Mouse (Mus musculus): ENCODE measurements around the gene Cfap61. TPM values are rescaled to one million over a fixed set of nuclear protein-coding genes. Genes with fewer than 3 reads are reported as not detected.

Cfap61 gene
- polyA plus RNA-seq, 1 experiment from 2014 or later: 1.7 TPM

DNA sequence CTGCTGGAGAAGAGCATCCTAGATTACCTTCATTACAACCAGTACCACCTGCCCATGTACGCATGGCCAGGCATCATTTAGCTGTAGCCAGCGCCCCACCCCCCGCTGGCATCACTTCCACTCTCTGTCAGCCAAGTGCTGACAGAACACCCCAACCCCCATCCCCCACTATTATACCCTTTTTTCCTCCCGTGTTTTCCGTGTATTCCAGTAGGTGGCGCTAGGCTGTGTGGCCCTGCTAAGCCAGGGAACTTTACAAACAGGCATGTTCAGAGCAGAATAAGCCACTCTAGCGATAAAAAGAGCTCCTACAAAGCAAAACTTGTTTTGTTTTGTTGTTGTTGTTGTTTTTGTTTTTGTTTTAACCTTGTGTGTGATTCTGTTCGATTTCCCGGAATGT lies 280.1 kb downstream of the Cfap61 start:
- Histone ChIP-seq H3K4me3 (replicated peaks) (no peak overlapping the region), H3K36me3 (no peaks in the 10 kb centered on the region), H3K9me3 (no peaks in the 10 kb centered on the region), H3K9ac (replicated peaks) (no peak overlapping the region), H3K4me2 (replicated peaks) (no peak overlapping the region), H3K27me3 (peaks cover 34% of the 10 kb centered on the region), H3K27ac (no peak overlapping the region), H3K4me1 (replicated peaks) (peaks cover 50% of the 10 kb centered on the region)
- WGBS: 3% methylated on average over 9 of the region's 9 CpGs
- ATAC-seq: no peak

DNA sequence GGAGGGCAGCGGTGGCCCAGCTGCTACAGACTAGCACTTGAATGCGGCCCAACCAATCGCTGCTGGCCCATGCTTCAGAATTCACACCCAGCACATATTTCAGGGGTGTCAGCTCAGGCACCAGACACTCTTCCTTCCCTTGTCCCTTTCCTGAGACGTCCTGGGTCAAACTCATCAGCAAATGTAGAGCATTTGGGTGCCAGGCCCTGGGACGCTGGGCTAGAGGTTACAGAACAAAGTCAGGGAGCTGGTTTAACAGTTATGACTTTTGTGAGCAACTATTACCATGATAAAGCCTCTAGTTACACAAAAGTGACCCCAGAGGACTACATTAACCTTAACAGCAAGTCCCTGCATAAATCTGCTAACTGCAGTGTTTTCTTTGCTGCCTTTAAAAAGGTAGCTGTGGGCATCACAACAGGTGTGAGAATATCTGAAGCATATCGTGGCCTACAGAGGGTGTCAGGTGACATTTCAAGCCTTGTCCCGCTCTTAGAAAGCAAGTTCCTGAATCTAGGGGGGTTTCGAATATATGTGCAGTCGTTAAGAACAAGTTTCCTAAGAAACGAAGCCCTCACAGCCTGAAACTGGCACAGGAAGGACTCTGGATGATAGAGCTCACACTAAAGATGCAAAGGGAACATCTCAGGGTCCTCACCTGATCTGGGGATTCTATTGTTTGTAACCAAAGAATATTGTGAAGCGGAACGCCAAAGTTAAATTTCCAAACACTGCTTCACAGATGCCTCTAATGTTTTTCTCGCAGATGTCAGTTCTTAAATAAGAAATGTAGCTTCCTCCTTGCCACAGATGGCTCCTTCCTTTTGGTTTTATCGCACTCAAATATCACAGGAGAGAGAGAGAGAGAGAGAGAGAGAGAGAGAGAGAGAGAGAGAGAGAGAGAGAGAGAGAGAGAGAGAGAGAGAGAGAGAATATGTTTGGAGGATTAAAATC lies 281.8 kb downstream of the Cfap61 start:
- Histone ChIP-seq H3K27ac (peak overlapping the region; percentile 65; the same call in 1 of the 2 replicates), H3K4me2 (replicated peaks) (no peak overlapping the region), H3K27me3 (peaks cover 31% of the 10 kb centered on the region), H3K4me3 (replicated peaks) (no peak overlapping the region), H3K9ac (replicated peaks) (no peak overlapping the region), H3K9me3 (no peaks in the 10 kb centered on the region), H3K36me3 (no peaks in the 10 kb centered on the region), H3K4me1 (replicated peaks) (peaks cover 65% of the 10 kb centered on the region)
- no peak for ATAC-seq
- WGBS: 12% methylated on average over 14 of the region's 14 CpGs

DNA sequence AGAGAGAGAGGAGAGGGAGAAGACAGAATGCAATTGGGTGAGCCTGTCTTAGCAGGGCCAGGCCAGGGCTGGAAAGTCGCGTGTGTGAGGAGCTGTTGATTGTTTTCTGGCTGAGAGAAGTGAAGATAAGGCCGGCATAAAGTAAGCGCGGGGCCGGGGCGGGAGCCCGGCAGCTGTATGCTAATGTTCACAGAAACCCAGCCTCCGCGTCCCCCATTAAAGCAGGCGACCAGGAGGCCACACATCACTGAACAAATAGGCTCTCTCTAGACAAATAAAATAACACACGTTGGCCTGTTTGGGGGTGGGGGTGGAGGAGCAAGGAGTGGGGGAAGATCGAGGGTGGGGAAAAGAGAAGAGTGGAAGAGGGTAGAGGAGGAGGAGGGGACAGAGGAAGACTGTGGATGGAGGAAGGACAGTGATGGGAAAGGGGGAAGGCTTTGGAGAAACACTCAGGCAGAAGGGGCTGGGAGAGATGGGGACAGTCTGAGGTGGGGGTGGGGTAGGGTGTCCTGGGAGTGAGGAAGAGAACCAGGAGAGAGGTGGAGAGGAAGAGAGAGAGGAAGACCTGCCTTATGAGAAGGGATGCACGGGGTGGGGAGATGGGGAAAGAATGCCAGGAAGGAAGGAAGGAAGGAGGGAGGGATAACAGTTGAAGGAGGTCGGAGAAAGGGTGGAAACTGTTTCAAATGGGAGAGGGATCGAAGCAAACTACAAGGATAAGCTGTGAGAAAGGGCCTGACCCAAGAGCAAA lies 282.8 kb downstream of the Cfap61 start:
- peak overlapping the region; percentile 59 for H3K9ac ChIP-seq (replicated peaks)
- peak overlapping the region; percentile 27 for H3K4me3 ChIP-seq (replicated peaks)
- H3K4me2 ChIP-seq (replicated peaks): peak overlapping the region; percentile 57
- H3K27me3 ChIP-seq: peaks cover 27% of the 10 kb centered on the region
- H3K9me3 ChIP-seq: no peaks in the 10 kb centered on the region
- WGBS: 2% methylated on average over 16 of the region's 16 CpGs
- H3K27ac ChIP-seq: peak overlapping the region; percentile 92
- ATAC-seq: peak; percentile 43
- H3K4me1 ChIP-seq (replicated peaks): peaks cover 66% of the 10 kb centered on the region
- H3K36me3 ChIP-seq: no peaks in the 10 kb centered on the region

DNA sequence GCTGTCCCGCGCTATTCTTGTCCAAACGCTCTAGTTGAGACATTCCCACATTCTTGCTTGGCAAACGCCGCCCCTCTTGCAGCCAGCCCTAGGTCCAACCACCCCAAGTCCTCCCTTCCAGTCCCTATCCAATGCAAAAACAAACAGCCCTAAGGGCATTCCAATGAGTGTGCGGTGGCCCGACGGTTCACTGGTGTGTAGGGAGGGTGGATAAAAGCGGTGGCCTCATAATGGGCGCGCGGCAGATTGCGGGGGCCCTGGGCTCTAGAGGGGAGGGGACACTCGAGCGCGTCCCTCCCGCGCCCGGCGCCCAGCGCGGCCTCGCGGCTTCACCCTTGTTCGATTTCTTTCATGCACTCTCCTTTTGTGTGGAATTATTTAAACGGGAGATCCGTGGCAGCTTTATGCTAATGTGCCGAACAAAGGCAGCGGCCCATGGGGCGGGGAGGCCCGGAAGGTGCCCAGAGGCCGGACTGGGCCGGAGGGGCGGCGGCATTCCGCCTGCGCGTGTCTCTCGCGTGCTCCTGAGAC lies 283.6 kb downstream of the Cfap61 start:
- peaks cover 27% of the 10 kb centered on the region for H3K27me3 ChIP-seq
- under 1% methylated on average over 40 of the region's 40 CpGs for WGBS
- peak; percentile 57 for ATAC-seq
- peak overlapping the region; percentile 59 for H3K9ac ChIP-seq (replicated peaks)
- H3K9me3 ChIP-seq: no peaks in the 10 kb centered on the region
- H3K4me3 ChIP-seq (replicated peaks): peak overlapping the region; percentile 27
- peak overlapping the region; percentile 57 for H3K4me2 ChIP-seq (replicated peaks)
- H3K4me1 ChIP-seq (replicated peaks): peaks cover 68% of the 10 kb centered on the region
- H3K36me3 ChIP-seq: no peaks in the 10 kb centered on the region
- peak overlapping the region; percentile 92 for H3K27ac ChIP-seq

DNA sequence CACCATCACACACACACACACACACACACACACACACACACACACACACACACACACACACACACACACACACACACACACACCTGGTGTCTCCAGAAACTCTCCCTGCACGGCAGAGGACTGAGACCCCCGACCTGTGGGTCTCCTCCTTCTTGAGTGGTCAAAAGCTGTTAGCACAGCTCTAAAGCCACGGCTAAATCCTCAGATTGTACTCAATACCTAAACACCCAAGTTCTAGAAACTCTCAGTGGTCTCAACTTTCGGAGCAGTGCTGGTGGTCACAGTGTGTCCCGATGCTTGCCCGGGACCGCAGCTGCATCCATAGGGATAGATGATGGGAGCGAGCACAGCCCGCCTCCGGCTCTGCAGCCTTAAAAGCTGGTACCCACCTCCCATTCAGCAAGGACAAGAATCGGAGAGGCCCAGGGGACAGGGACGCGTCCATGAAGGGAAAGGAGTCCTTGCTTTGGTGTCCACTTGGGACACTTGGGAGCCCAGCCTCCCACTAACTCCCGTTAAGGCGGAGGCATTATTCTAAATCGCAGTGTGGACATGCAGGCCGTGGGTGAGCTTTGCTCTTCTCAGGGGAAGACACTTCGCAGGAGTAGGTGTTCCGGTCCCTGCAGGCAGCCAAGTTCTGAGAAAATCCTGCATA lies 284.4 kb downstream of the Cfap61 start:
- peaks cover 76% of the 10 kb centered on the region for H3K4me1 ChIP-seq (replicated peaks)
- ATAC-seq: no peak

DNA sequence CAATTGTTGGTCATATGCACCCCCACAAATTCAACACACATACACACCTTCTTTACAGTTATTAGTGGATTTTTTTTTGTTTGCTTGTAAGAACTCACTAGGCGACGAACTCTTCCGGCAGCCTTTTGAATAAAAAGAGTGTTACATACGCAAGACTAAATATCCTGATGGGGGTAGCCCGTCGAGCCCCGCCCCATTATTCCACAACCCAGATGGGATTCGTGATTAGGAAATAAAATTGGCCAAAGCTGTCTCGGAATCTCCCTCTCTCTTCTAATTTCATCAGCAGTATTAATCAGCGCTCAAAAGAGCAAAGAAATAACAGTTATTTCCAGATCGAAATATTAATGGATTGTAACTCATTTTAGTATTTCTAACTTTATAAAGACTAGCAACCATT lies 285.2 kb downstream of the Cfap61 start:
- 6% methylated on average over 11 of the region's 11 CpGs for WGBS
- ATAC-seq: no peak
- H3K4me2 ChIP-seq (replicated peaks): no peak overlapping the region; the same call in 1 of the 2 replicates
- no peaks in the 10 kb centered on the region for H3K9me3 ChIP-seq
- H3K4me3 ChIP-seq (replicated peaks): no peak overlapping the region
- H3K27ac ChIP-seq: no peak overlapping the region
- H3K36me3 ChIP-seq: no peaks in the 10 kb centered on the region
- peaks cover 27% of the 10 kb centered on the region for H3K27me3 ChIP-seq
- no peak overlapping the region for H3K9ac ChIP-seq (replicated peaks)
- H3K4me1 ChIP-seq (replicated peaks): peaks cover 77% of the 10 kb centered on the region

More for the DNA sequence above, 284.4 kb downstream of the Cfap61 start:
- peak overlapping the region; percentile 57 for H3K4me2 ChIP-seq (replicated peaks)
- H3K9me3 ChIP-seq: no peaks in the 10 kb centered on the region
- peak overlapping the region; percentile 92 for H3K27ac ChIP-seq
- H3K4me3 ChIP-seq (replicated peaks): no peak overlapping the region; the same call in 1 of the 2 replicates
- peaks cover 28% of the 10 kb centered on the region for H3K27me3 ChIP-seq
- 3% methylated on average over 19 of the region's 19 CpGs for WGBS
- H3K9ac ChIP-seq (replicated peaks): peak overlapping the region; percentile 28
- H3K36me3 ChIP-seq: no peaks in the 10 kb centered on the region

DNA sequence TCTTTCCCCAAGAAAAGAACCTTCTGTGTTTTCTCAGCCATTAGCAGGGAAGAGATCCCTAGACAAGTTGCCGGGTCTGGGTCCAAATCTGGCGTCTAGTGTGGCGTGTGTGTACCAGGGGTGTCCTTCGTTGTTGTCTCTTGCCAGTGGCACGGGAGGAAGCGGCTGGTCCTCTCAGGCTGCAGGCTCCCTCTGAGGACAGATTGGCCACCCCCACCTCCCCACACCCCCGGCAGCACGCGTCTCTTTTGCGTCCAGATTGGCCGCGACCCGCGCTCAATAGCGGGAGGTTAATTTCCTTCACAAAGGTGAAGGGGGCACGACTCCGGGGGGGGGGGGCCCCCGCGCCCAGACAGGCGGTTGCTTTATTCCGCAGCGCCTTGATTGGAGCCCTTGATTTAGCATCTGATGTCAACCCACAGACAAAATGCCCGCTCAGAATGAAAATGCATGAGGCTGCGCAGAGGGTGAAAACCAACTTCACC lies 286.0 kb downstream of the Cfap61 start:
- H3K4me1 ChIP-seq (replicated peaks): peaks cover 76% of the 10 kb centered on the region
- no peak for ATAC-seq
- H3K4me3 ChIP-seq (replicated peaks): peak overlapping the region; percentile 81
- H3K9ac ChIP-seq (replicated peaks): peak overlapping the region; percentile 96
- peak overlapping the region; percentile 97 for H3K27ac ChIP-seq
- H3K4me2 ChIP-seq (replicated peaks): peak overlapping the region; percentile 92
- no peaks in the 10 kb centered on the region for H3K36me3 ChIP-seq
- H3K9me3 ChIP-seq: no peaks in the 10 kb centered on the region
- peaks cover 31% of the 10 kb centered on the region for H3K27me3 ChIP-seq
- WGBS: 2% methylated on average over 24 of the region's 24 CpGs

DNA sequence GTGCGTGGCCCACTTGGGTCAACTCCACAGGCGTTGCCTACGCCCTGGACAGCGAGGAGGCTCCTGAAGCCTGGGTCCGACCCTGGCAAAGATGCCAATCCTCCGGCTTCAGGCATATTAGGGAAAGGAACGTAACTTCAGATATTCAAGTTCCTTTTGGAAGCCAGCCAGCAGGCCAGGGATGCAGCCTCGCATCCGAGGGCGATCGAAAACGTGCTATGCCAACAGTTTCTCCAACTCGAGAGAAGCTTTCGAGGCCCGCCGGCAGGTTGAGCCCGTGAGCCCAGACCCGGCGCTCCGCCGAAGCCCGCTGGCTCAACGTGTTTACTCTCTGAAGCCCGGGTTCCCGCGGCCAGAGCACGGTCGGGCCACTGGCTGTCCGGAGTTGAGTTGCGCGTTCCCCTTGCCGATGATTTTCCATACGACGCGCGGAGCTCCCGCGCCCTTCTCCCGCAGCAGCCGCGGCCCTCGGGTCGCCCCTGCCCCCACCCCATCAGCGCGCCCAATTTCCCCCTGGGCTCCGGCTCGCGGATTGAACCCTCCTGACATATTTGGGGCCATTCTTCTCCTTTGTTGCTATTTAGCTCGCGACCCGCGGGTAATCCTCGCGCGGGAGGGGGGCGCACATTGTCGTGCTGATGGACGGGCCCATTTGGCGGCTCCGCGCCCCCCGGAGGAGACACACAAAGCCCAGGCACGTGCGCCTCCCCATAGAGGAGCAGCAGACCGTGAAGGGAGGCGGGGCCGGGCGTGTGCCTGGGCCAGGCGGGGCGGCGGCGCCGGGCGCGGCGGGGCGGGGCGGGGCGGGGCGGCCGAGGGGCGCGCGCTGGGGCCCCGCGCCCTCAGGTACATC lies 286.7 kb downstream of the Cfap61 start, which contains the start of gene Insm1:
TSS of gene Insm1 (plus strand) at position 846 of the 853 bp plus-strand sequence.
- Histone ChIP-seq H3K9ac (replicated peaks) (peak within 1 kb of the TSS; percentile 96), H3K4me2 (replicated peaks) (peak within 1 kb of the TSS; percentile 92), H3K27ac (peak within 1 kb of the TSS; percentile 97), H3K4me3 (replicated peaks) (peak within 1 kb of the TSS; percentile 81), H3K4me1 (replicated peaks) (peaks cover 76% of the 10 kb centered on the region), H3K36me3 (no peaks in the 10 kb centered on the region), H3K9me3 (no peaks in the 10 kb centered on the region), H3K27me3 (peaks cover 31% of the 10 kb centered on the region)
- under 1% methylated on average over 74 of the region's 86 CpGs for WGBS
- peak; percentile 61 for ATAC-seq

DNA sequence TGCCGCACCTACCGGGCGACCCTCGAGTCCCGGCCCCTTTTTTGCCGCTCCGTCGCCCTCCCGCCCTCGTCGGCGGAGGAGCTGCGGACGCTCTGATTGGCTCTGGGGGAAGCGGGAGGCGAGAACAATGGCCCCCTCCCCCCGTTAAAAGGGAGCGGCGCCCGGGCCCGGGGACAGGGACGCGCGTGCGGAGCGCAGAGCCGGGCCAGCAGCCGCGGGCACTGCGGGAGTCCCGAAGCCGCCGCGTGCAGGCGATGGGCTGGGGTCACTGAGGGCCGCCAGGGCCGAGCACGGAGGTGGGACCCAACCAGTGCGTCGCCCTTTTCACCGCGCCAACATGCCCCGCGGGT lies 287.3 kb downstream of the Cfap61 start:
- H3K9ac ChIP-seq (replicated peaks): peak overlapping the region; percentile 96
- H3K36me3 ChIP-seq: no peaks in the 10 kb centered on the region
- under 1% methylated on average over 39 of the region's 44 CpGs for WGBS
- ATAC-seq: peak; percentile 61
- H3K9me3 ChIP-seq: no peaks in the 10 kb centered on the region
- H3K27ac ChIP-seq: peak overlapping the region; percentile 97
- H3K27me3 ChIP-seq: peaks cover 35% of the 10 kb centered on the region
- peak overlapping the region; percentile 81 for H3K4me3 ChIP-seq (replicated peaks)
- peak overlapping the region; percentile 92 for H3K4me2 ChIP-seq (replicated peaks)
- H3K4me1 ChIP-seq (replicated peaks): peaks cover 78% of the 10 kb centered on the region

DNA sequence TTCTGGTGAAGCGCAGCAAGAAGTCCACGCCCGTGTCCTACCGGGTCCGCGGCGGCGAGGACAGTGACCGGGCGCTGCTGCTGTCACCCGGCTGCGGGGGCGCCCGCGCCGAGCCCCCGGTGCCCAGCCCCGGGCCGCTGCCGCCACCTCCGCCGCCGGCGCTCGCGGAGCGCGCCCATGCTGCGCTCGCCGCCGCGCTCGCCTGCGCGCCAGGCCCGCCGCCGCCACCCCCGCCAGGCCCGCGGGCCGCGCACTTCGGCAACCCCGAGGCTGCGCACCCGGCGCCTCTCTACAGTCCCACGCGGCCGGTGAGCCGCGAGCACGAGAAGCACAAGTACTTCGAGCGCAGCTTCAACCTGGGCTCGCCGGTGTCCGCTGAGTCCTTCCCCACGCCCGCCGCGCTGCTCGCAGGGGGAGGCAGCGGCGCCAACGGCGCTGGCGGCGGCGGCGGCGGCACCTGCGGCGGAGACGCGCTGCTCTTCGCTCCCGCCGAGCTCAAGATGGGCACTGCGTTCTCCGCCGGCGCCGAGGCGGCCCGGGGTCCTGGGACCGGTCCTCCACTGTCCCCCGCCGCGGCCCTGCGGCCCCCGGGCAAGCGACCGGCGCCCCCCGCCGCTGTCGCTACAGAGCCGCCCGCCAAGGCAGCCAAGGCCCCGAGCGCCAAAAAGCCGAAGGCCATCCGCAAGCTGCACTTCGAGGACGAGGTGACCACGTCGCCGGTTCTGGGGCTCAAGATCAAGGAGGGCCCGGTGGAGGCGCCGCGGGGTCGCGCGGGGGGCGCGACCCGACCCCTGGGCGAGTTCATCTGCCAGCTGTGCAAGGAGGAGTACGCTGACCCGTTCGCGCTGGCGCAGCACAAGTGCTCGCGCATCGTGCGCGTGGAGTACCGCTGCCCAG lies 287.9 kb downstream of the Cfap61 start:
- peak; percentile 17 for ATAC-seq
- Histone ChIP-seq H3K27me3 (peaks cover 41% of the 10 kb centered on the region), H3K36me3 (no peaks in the 10 kb centered on the region), H3K4me1 (replicated peaks) (peaks cover 77% of the 10 kb centered on the region), H3K4me2 (replicated peaks) (peak overlapping the region; percentile 92), H3K9me3 (no peaks in the 10 kb centered on the region), H3K9ac (replicated peaks) (peak overlapping the region; percentile 96), H3K27ac (peak overlapping the region; percentile 97), H3K4me3 (replicated peaks) (peak overlapping the region; percentile 81)
- under 1% methylated on average over 91 of the region's 133 CpGs for WGBS
